Mouse (Mus musculus) hindbrain, postnatal 0 days (tissue): ENCODE results near the gene Eif4a1. TPM values are rescaled to one million over a fixed set of nuclear protein-coding genes. Genes with fewer than 3 reads are reported as not detected.

ENCODE experiments used
- ATAC-seq: fragments of 200-750 bp; cut with Nextera tagmentation; 2 replicates; pipeline ENCODE4 v1.8.0; 2017; ENCODE audit warnings: mild to moderate bottlenecking, moderate TSS enrichment, moderate library complexity
- DNase-seq: peaks from one replicate; pipeline ENCODE4 v3.0.0-alpha.2; 2015; ENCODE audit warnings: low spot score
- H3K27ac ChIP-seq: fragments of 300-500 bp; sonication (generic); 2 replicates; pipeline ENCODE4 v1.5.1; 2014; ENCODE audit warnings: mild to moderate bottlenecking
- H3K27me3 ChIP-seq: fragments of 300-500 bp; sonication (generic); 2 replicates; pipeline ENCODE4 v1.6.1; 2014; ENCODE audit warnings: low read length, mixed read lengths; ENCODE audit not compliant: insufficient read depth
- H3K36me3 ChIP-seq: fragments of 300-500 bp; sonication (generic); 2 replicates; pipeline ENCODE4 v1.6.1; 2014; ENCODE audit warnings: low read length, mixed read lengths; ENCODE audit not compliant: insufficient read depth
- H3K4me1 ChIP-seq: fragments of 300-500 bp; sonication (generic); 2 replicates; pipeline ENCODE4 v1.6.1; 2014; ENCODE audit warnings: antibody characterized with exemption, low read length, mixed read lengths; ENCODE audit not compliant: insufficient read depth
- H3K4me2 ChIP-seq: fragments of 300-500 bp; sonication (generic); 2 replicates; pipeline ENCODE4 v1.6.1; 2014; ENCODE audit warnings: low read depth, mild to moderate bottlenecking, low read length, moderate library complexity, mixed read lengths
- H3K4me3 ChIP-seq: fragments of 300-500 bp; sonication (generic); 2 replicates; pipeline ENCODE4 v1.5.1; 2014; ENCODE audit warnings: low read length
- H3K9ac ChIP-seq: fragments of 300-500 bp; sonication (generic); replicated peaks from 2 replicates; pipeline ENCODE4 v1.6.1; 2014; ENCODE audit warnings: mild to moderate bottlenecking, low read length, moderate library complexity, mixed read lengths
- H3K9me3 ChIP-seq: fragments of 300-500 bp; sonication (generic); 2 replicates; pipeline ENCODE4 v1.6.1; 2016; ENCODE audit warnings: low read length, mixed read lengths
- CTCF ChIP-seq: IDR thresholded peaks from 2 replicates; pipeline ENCODE4 v1.5.1; 2016; ENCODE audit warnings: antibody characterized with exemption, control low read depth, low read depth
- WGBS: fragments of 180-500 bp; shearing (Covaris S2); extraction: QIAGEN DNeasy Blood & Tissue Kit; methylation state at CpG from one replicate; pipeline ENCODE4 v1.1.7; 2014; 5-methylcytosine and 5-hydroxymethylcytosine counted together
- polyA plus RNA-seq: library from polyadenylated mRNA; unstranded; fragments of >200 nt; fragmentation: Nextera tagmentation; extraction: Ambion mirVana; gene quantifications from 2 replicates; pipeline ENCODE4 v1.2.1, GENCODE M21; 2015
- total RNA-seq: library from RNA; depleted of rRNA; stranded (reverse); fragments of >200 nt; gene quantifications from 2 replicates; pipeline ENCODE4 v1.2.3, GENCODE M21; 2014

The Eif4a1 gene
- total and polyA plus RNA-seq, 2 experiments from 2014 or later: 427 to 696 TPM

DNA sequence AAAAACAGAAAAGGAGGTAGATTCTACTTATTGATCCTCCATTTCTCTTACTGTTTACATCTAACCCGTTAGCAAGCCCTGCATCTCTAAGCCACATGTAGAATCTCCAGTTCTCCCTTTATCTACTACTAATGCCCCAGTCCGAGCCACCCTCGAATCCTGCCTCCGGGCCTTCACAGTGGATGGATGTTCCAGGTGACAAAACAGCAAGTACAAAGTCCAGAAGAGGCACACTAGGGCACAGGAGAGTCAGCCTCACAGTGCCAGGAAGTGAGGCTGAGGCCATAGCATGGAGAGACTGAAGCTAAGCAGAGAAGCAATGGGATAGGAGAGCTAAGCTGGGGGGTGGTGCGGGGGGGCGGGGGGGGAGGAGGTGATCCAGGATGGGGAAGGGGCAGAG lies 20.6 kb upstream of the Eif4a1 start:
- Histone ChIP-seq H3K4me1 (no peaks in the 10 kb centered on the region; the same call in 1 of the 2 replicates), H3K36me3 (no peaks in the 10 kb centered on the region), H3K9ac (no peak overlapping the region), H3K4me2 (no peak overlapping the region), H3K4me3 (no peak overlapping the region), H3K27me3 (no peaks in the 10 kb centered on the region), H3K9me3 (no peaks in the 10 kb centered on the region), H3K27ac (no peak overlapping the region)
- ATAC-seq (no peak), DNase-seq (no peak)
- WGBS: 90% methylated on average over 6 of the region's 6 CpGs
- no peak for TF ChIP-seq CTCF

DNA sequence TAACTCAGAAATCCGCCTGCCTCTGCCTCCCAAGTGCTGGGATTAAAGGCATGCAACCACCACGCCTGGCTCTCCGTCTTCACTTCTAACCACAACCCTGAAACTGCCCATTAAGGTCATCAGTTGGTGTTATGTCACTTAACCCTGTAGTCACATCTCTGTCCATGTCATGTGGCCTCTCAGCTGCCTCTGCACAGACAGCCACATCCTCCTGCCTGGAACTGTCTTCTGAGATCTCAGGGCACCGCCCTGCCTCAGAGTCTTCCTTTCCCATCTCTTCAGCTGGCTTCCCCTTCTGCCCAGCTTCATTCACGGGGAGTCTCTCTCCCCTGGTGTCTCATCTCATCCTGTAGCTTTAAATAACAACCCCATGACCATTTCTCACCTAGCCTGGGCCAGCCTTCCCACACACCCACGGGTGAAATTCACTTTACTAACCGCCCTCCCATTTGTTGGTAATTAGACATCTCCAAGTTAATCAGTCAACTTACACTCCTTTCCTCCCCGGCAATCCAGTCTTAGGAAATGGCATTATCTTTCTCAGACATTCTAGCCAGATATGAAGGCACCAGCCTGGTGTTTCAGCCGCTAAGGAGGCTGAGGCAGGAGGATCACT lies 20.1 kb upstream of the Eif4a1 start:
- Histone ChIP-seq H3K27ac (no peak overlapping the region), H3K4me3 (no peak overlapping the region), H3K4me1 (no peaks in the 10 kb centered on the region; the same call in 1 of the 2 replicates), H3K27me3 (no peaks in the 10 kb centered on the region), H3K4me2 (no peak overlapping the region), H3K9ac (no peak overlapping the region), H3K9me3 (no peaks in the 10 kb centered on the region), H3K36me3 (no peaks in the 10 kb centered on the region)
- TF ChIP-seq CTCF: no peak
- ATAC-seq (no peak), DNase-seq (no peak)
- WGBS: 83% methylated on average over 9 of the region's 9 CpGs

DNA sequence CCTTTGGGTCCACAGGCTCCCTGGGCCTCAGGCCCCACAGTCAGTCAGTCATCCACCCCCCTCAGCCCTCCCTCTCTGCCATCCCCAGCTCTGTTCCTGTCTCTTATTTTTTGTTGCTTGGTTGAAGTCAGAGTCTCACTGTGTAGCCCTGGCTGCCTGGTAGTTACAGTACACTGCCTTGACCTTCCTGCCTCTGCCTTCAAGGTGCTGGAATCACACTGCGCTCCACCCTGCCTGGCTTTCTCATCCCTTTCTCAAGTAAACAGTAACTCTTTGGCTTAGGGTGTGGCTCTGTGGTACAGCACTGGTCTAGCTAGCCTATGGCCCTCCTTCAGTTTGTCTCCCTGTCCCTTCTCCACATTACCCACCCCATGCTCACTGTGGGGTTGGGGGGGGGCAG lies 17.7 kb upstream of the Eif4a1 start:
- Histone ChIP-seq H3K4me1 (peaks cover 11% of the 10 kb centered on the region; the same call in 1 of the 2 replicates), H3K9me3 (no peaks in the 10 kb centered on the region), H3K36me3 (no peaks in the 10 kb centered on the region), H3K27ac (no peak overlapping the region), H3K4me3 (no peak overlapping the region), H3K4me2 (no peak overlapping the region), H3K9ac (no peak overlapping the region), H3K27me3 (no peaks in the 10 kb centered on the region)
- TF ChIP-seq CTCF: no peak
- DNase-seq: no peak
- 95% methylated on average over 1 of the region's 1 CpGs for WGBS
- ATAC-seq: no peak

DNA sequence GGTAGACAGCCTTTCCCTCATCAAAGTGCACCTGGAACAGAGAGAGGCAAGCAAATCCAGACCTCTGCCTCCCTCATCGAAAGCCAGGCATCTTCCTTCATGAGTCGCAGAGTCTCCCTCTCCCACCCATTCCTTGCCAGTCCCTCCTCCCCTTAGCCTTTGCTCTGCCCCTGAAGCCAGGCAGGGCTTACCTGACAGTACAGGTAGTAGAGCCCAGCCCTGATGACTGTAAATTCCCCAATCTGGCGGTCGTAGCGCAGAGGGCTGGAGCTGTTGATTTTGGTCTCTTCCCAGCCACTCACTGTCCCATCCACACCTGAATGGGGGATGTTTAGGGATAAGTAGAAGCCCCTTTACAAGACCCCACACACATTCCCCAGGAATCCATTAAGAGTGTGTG lies 14.8 kb upstream of the Eif4a1 start:
- no peak for DNase-seq

DNA sequence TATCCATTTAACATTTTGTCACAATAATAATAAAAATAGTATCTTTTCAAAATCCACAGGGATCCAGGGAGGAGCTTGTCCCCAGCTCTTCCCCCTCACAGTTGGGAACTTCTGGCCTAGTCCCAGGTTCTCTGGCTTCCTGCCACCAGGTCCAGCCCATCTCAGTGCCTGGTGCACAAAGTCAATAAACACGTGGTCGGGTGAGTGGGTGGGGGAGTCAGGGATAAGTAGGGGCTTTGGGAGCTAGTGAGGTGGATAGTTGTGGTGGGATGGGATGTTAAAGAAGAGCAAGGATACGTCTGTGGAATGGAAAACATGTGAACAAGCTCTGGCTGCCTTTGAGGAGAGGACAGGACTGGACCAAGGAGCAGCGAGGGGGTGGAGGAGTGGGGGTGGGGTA lies 14.2 kb upstream of the Eif4a1 start:
- ATAC-seq (no peak), DNase-seq (peak; percentile 61)
- WGBS: 14% methylated on average over 4 of the region's 4 CpGs

More for the DNA sequence above, 14.8 kb upstream of the Eif4a1 start:
- ATAC-seq: no peak
- Histone ChIP-seq H3K27me3 (no peaks in the 10 kb centered on the region), H3K4me2 (no peak overlapping the region), H3K4me3 (no peak overlapping the region), H3K4me1 (peaks cover 18% of the 10 kb centered on the region; the same call in 1 of the 2 replicates), H3K9me3 (no peaks in the 10 kb centered on the region), H3K36me3 (no peaks in the 10 kb centered on the region), H3K27ac (0 out of 2 replicates have a peak overlapping the region, but pooled peaks have one; percentile 79), H3K9ac (no peak overlapping the region)
- no peak for TF ChIP-seq CTCF
- 62% methylated on average over 5 of the region's 5 CpGs for WGBS

DNA sequence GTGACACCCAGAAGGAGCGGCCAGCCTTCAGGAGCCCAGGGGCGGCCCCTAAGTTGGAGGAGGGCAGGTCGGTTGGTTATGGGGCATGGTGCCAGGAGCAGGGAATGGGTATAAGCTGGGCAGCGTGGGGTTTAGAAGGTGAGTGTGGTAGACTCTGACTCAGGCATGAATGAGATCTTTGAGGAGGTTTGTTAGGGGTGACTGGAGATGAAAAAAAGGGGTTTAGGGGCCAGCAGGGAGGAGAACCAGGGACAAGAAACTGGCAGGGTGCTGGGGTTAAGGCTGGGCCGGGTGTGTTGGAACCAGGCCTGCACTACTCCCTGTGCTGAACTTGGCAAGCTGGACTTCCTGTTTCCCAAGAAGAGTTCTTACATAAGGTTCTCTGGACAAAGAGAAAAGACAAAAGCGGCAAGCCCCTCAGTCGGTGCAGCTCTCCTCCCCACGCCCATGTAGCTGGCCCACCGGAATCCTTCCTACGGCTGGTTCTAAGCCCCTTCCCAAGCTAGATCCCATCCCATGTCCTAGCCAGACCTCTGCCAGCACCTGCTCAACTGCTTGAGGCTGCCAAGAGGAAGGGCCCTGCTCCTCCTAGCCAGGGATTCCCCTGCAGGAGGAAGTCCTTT lies 13.4 kb upstream of the Eif4a1 start, which contains the start of gene Tnfsf13:
Gene Tnfsf13, minus strand, starts transcription at position 259 of the 623 bp plus-strand sequence.
- Histone ChIP-seq H3K9ac (peak within 1 kb of the TSS; percentile 37; the same call in 1 of the 2 replicates), H3K36me3 (no peaks in the 10 kb centered on the region), H3K9me3 (no peaks in the 10 kb centered on the region), H3K27ac (peak within 1 kb of the TSS; percentile 79), H3K4me1 (peaks cover 23% of the 10 kb centered on the region), H3K4me3 (no peak within 1 kb of the TSS), H3K4me2 (no peak within 1 kb of the TSS), H3K27me3 (no peaks in the 10 kb centered on the region)
- WGBS: 25% methylated on average over 10 of the region's 10 CpGs
- TF ChIP-seq CTCF: no peak
- no peak for ATAC-seq
- peak; percentile 64 for DNase-seq

More for the DNA sequence above, 14.2 kb upstream of the Eif4a1 start:
- Histone ChIP-seq H3K4me1 (peaks cover 18% of the 10 kb centered on the region; the same call in 1 of the 2 replicates), H3K4me2 (no peak overlapping the region), H3K27me3 (no peaks in the 10 kb centered on the region), H3K4me3 (no peak overlapping the region), H3K36me3 (no peaks in the 10 kb centered on the region), H3K9ac (no peak overlapping the region), H3K27ac (peak overlapping the region; percentile 79; the same call in 1 of the 2 replicates), H3K9me3 (no peaks in the 10 kb centered on the region)
- TF ChIP-seq CTCF: no peak

DNA sequence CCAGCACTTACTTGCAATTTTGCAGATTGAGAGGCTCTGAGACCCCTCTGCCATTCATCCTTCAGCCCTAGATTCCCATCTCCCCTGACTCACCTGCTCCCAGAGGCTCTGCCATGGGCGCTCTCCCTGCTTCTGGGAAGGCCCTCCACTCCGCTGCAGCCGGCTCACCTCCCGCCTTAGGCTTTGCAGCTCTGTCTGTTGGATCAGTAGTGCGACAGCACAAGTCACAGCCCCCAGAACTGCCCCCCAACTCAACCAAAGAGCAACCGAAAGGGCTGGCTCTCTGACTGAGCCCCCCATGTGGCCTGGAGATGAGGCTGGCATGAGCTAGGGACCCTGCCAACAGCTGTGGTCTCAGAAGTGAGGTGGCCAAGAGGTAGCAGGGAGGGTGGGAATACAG lies 12.7 kb upstream of the Eif4a1 start:
- no peak for DNase-seq
- Histone ChIP-seq H3K4me3 (no peak overlapping the region), H3K4me2 (no peak overlapping the region), H3K9me3 (no peaks in the 10 kb centered on the region), H3K9ac (peak overlapping the region; percentile 37; the same call in 1 of the 2 replicates), H3K36me3 (no peaks in the 10 kb centered on the region), H3K27ac (peak overlapping the region; percentile 79; the same call in 1 of the 2 replicates), H3K27me3 (no peaks in the 10 kb centered on the region), H3K4me1 (peaks cover 28% of the 10 kb centered on the region)
- WGBS: 60% methylated on average over 6 of the region's 6 CpGs
- ATAC-seq: no peak
- TF ChIP-seq CTCF: no peak
